Mouse (Mus musculus) lung, adult 2 months (tissue): ENCODE results near the gene Dcaf7.

Experiments used
- CTCF ChIP-seq: fragments of 200-500 bp; IDR thresholded peaks from 2 replicates; pipeline ENCODE4 v1.5.1; 2011; ENCODE audit warnings: mild to moderate bottlenecking, low read length, control low read depth; ENCODE audit not compliant: insufficient read depth
- POLR2A ChIP-seq: fragments of 200-500 bp; IDR thresholded peaks from 2 replicates; pipeline ENCODE4 v1.6.1; 2011; ENCODE audit warnings: low read depth, mild to moderate bottlenecking, control low read depth, low read length, borderline replicate concordance; ENCODE audit errors: extremely low read depth

DNA sequence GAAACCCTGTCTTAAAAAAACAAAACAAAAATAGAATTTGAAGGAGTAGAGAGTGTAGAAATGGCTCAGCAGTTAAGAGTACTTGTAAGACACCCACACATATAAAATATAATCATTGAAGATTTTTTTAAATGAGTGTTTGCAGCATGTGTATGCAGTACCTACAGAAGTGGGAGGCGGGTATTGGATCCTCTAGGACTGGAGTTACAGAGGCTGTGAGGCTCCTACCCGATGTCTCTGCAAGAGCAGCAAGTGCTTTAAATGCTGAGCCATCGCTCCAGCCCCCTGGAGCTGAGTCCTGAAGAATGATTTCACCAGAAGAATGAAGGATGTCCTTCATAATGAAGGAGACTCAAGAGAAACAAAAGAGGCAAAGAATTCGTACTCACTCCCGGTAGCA, 27.1 kb downstream of the Dcaf7 start:
- TF ChIP-seq CTCF (no peak), POLR2A (no peak)
